Mouse (Mus musculus) kidney, embryonic 16.5 days (tissue): ENCODE results near the gene Nfil3. TPM values are rescaled to one million over a fixed set of nuclear protein-coding genes. Genes with fewer than 3 reads are reported as not detected.
A peak's percentile ranks its signal among the peaks of the same experiment; 100 is the strongest.

Source experiments
- ATAC-seq: fragments of 200-750 bp; cut with Nextera tagmentation; 2 replicates; pipeline ENCODE4 v1.8.0; 2017; ENCODE audit warnings: moderate TSS enrichment; ENCODE audit not compliant: low FRiP score, low TSS enrichment
- H3K27ac ChIP-seq: fragments of 300-500 bp; sonication (generic); 2 replicates; pipeline ENCODE4 v1.5.1; 2014; ENCODE audit warnings: low read length
- H3K27me3 ChIP-seq: fragments of 300-500 bp; sonication (generic); 2 replicates; pipeline ENCODE4 v1.6.1; 2014; ENCODE audit warnings: low read length, control low read depth, mixed read lengths; ENCODE audit not compliant: insufficient read depth
- H3K36me3 ChIP-seq: fragments of 300-500 bp; sonication (generic); 2 replicates; pipeline ENCODE4 v1.6.1; 2014; ENCODE audit warnings: low read length, control low read depth, mixed read lengths; ENCODE audit not compliant: insufficient read depth
- H3K4me1 ChIP-seq: fragments of 300-500 bp; sonication (generic); 2 replicates; pipeline ENCODE4 v1.6.1; 2014; ENCODE audit warnings: low read length, control low read depth, mixed read lengths; ENCODE audit not compliant: insufficient read depth
- H3K4me2 ChIP-seq: fragments of 300-500 bp; sonication (generic); replicated peaks from 2 replicates; pipeline ENCODE4 v1.6.1; 2014; ENCODE audit warnings: low read depth, low read length
- H3K4me3 ChIP-seq: fragments of 300-500 bp; sonication (generic); 2 replicates; pipeline ENCODE4 v1.5.1; 2014; ENCODE audit warnings: mild to moderate bottlenecking, low read length
- H3K9ac ChIP-seq: fragments of 300-500 bp; sonication (generic); replicated peaks from 2 replicates; pipeline ENCODE4 v1.6.1; 2014; ENCODE audit warnings: low read length
- H3K9me3 ChIP-seq: fragments of 300-500 bp; sonication (generic); 2 replicates; pipeline ENCODE4 v1.6.1; 2016; ENCODE audit warnings: low read length, control low read depth
- WGBS: fragments of 180-500 bp; shearing (Covaris S2); extraction: QIAGEN DNeasy Blood & Tissue Kit; methylation state at CpG from one replicate; pipeline ENCODE4 v1.1.7; 2014; 5-methylcytosine and 5-hydroxymethylcytosine counted together
- polyA plus RNA-seq: library from polyadenylated mRNA; unstranded; fragments of >200 nt; fragmentation: Nextera tagmentation; extraction: Ambion mirVana; gene quantifications from 2 replicates; pipeline ENCODE4 v1.2.1, GENCODE M21; 2015

Nfil3 gene
- 21.4 and 22.9 TPM in 2 replicates for polyA plus RNA-seq

DNA sequence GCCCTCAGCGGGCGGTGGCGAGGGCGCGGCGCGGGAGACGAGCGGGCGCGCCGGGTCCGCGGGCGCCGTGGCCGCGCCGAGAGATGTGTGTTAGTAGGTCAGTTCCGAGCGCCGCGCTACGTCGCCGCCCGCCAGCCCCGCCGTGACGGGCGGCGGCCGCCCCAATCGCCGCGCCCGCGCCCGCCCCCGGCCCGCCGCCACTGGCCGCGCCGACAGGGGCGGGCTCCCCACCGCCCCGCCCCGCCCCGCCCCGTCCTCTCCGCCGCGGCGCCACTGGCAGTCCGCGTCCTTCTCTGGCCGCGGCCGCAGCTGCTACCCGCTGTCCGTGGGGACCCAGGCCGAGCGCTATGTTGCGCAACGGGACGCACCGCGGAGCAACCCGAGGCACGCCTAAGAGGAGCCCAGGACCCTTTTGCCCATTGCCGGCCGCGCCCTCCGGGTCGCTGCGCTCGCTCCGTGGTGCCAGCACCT lies at the start of gene Nfil3:
Nfil3 (minus strand) TSS at position 123 of the 471 bp plus-strand sequence.
- no peaks in the 10 kb centered on the region for H3K36me3 ChIP-seq
- no peaks in the 10 kb centered on the region for H3K9me3 ChIP-seq
- peak; percentile 88 for ATAC-seq
- H3K4me2 ChIP-seq = peak within 1 kb of the TSS; percentile 100
- WGBS = under 1% methylated on average over 44 of the region's 79 CpGs
- H3K4me3 ChIP-seq = peak within 1 kb of the TSS; percentile 96
- peak within 1 kb of the TSS; percentile 92 for H3K27ac ChIP-seq
- peaks cover 2% of the 10 kb centered on the region; the same call in 1 of the 2 replicates for H3K27me3 ChIP-seq
- H3K4me1 ChIP-seq = peaks cover 34% of the 10 kb centered on the region
- peak within 1 kb of the TSS; percentile 92 for H3K9ac ChIP-seq

GRCm38 (mm10) chr13:53024285-53024684 lies 43.4 kb upstream of the Nfil3 start:
- Histone ChIP-seq H3K4me3 (no peak overlapping the region), H3K36me3 (no peaks in the 10 kb centered on the region), H3K4me1 (no peaks in the 10 kb centered on the region), H3K9ac (no peak overlapping the region), H3K27me3 (no peaks in the 10 kb centered on the region), H3K4me2 (no peak overlapping the region), H3K27ac (no peak overlapping the region), H3K9me3 (peaks cover 4% of the 10 kb centered on the region; the same call in 1 of the 2 replicates)
- ATAC-seq = no peak
- 60% methylated on average over 6 of the region's 6 CpGs for WGBS

DNA sequence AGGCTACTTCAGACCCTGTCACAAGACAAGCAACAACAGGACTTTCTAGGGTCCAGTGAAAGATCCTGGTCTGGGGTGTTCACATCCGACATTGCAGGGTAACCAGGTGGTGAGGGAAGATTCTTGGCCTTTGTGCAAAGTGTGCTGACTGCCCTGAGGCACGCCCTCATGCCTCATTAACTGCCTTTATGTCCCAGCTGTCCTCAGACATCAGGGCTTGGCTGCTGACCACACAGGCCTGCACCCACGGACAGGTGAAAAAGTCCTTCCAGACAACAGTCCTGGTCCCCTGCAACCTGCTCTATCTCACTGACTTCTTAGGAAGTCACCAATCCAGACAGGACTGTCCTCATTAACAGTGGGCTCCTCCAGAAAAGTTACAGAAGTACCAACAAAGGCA lies 39.4 kb upstream of the Nfil3 start:
- Histone ChIP-seq H3K27me3 (no peaks in the 10 kb centered on the region), H3K9ac (no peak overlapping the region), H3K4me2 (no peak overlapping the region), H3K27ac (no peak overlapping the region), H3K36me3 (no peaks in the 10 kb centered on the region), H3K4me3 (no peak overlapping the region), H3K9me3 (no peaks in the 10 kb centered on the region), H3K4me1 (no peaks in the 10 kb centered on the region)
- 43% methylated on average over 3 of the region's 3 CpGs for WGBS
- no peak for ATAC-seq

DNA sequence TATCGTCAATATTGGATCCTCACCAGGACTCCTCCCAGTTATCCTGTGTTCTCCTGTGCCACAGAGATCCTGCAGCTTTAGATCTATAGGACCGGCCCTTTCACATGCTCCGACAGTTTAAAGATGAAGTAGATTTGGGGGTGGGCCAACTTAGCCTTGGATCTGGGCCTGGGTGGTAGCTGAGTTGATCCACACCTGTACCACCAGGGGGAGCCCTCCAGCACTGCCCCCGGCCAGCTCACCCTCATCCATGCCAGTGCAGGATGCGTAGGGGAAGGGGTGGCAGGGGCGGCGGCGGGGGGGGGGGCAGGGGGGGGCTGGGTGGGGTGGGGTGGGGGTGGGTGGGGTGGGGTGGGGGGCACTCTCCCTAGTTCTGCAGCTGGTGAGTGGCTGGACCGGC lies 38.7 kb upstream of the Nfil3 start:
- Histone ChIP-seq H3K4me2 (no peak overlapping the region), H3K9me3 (no peaks in the 10 kb centered on the region), H3K9ac (no peak overlapping the region), H3K27me3 (no peaks in the 10 kb centered on the region), H3K4me3 (no peak overlapping the region), H3K36me3 (no peaks in the 10 kb centered on the region), H3K4me1 (no peaks in the 10 kb centered on the region), H3K27ac (no peak overlapping the region)
- no peak for ATAC-seq
- 85% methylated on average over 5 of the region's 9 CpGs for WGBS

- Histone ChIP-seq H3K36me3 (no peaks in the 10 kb centered on the region), H3K9me3 (no peaks in the 10 kb centered on the region), H3K9ac (no peak overlapping the region), H3K27ac (no peak overlapping the region), H3K27me3 (no peaks in the 10 kb centered on the region), H3K4me2 (no peak overlapping the region), H3K4me3 (no peak overlapping the region), H3K4me1 (no peaks in the 10 kb centered on the region)
- WGBS = 88% methylated on average over 6 of the region's 6 CpGs
- ATAC-seq = no peak
These were observed 38.1 kb upstream of the Nfil3 start for GRCm38 (mm10) chr13:53018976-53019375.

GRCm38 (mm10) chr13:53017983-53018382 lies 37.1 kb upstream of the Nfil3 start:
- no peaks in the 10 kb centered on the region for H3K4me1 ChIP-seq
- whole genome bisulfite sequencing = 56% methylated on average over 6 of the region's 6 CpGs
- H3K27ac ChIP-seq = no peak overlapping the region
- no peaks in the 10 kb centered on the region for H3K27me3 ChIP-seq
- H3K36me3 ChIP-seq = no peaks in the 10 kb centered on the region
- H3K4me2 ChIP-seq = no peak overlapping the region
- no peak overlapping the region for H3K9ac ChIP-seq
- ATAC-seq = no peak
- no peaks in the 10 kb centered on the region for H3K9me3 ChIP-seq
- no peak overlapping the region for H3K4me3 ChIP-seq

DNA sequence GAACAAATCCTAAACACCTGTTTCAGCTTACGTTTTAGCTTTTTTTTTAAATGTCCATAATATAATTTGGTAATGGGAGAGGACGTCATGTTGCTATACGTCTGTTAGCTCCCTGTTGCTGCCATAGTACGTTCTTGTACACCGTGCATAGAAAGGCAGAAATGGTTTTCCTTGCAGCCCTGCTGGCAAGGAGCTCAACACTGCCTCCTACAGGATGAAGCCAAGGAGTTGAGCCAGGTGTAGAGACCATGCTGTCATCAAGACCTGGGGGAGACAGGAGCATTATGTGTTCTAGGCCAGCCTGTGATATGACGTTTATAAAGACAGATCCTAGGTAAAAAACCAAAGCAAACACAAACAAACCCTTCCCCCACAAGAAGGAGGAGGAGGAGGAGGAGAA lies 36.2 kb upstream of the Nfil3 start:
- Histone ChIP-seq H3K4me1 (no peaks in the 10 kb centered on the region), H3K27me3 (no peaks in the 10 kb centered on the region), H3K9me3 (no peaks in the 10 kb centered on the region), H3K27ac (no peak overlapping the region), H3K9ac (no peak overlapping the region), H3K4me2 (no peak overlapping the region), H3K36me3 (no peaks in the 10 kb centered on the region), H3K4me3 (no peak overlapping the region)
- 77% methylated on average over 6 of the region's 6 CpGs for whole genome bisulfite sequencing
- no peak for ATAC-seq

GRCm38 (mm10) chr13:53011426-53011825 lies 30.6 kb upstream of the Nfil3 start:
- WGBS = 19% methylated on average over 12 of the region's 12 CpGs
- H3K27me3 ChIP-seq = no peaks in the 10 kb centered on the region
- H3K4me2 ChIP-seq = no peak overlapping the region
- no peak for ATAC-seq
- H3K4me3 ChIP-seq = no peak overlapping the region
- H3K9me3 ChIP-seq = no peaks in the 10 kb centered on the region
- no peak overlapping the region for H3K27ac ChIP-seq
- H3K9ac ChIP-seq = no peak overlapping the region
- H3K4me1 ChIP-seq = 0 out of 2 replicates have a peak, but pooled peaks cover 4% of the 10 kb centered on the region
- H3K36me3 ChIP-seq = no peaks in the 10 kb centered on the region

DNA sequence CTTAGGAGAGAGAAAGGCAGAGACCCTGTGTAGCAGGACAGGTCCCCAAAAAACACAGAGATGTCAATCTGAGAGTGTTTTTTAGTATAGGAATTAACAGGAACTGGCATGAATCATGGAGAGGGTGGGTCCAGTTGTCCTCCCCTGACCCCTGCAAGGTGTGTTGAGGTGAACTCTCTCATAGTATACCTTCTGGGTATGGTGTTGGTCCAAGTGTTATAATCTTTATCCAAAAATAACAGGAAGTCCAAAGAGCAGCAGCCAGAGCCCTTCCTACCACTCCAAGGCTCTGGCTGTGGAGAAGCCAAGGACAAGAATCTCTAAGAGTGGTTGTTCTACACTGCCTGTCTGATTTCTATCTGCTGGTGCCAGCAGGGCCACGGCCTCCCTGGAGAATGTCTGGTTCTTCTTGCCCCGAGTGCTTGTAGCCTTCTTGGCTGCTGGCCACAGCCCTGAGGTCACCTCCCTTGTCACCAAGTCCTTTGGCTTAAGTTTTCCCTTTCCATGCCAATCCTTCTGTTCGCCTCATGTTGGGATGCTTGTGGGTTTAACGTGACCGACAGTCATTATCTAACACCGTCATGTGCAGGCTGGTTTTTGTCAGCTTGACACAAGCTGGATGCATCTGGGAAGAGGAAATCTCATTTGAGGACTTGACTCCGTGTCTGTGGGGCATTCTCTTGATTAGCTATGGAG lies 27.8 kb upstream of the Nfil3 start:
- Histone ChIP-seq H3K9me3 (no peaks in the 10 kb centered on the region), H3K4me2 (no peak overlapping the region), H3K4me1 (0 out of 2 replicates have a peak, but pooled peaks cover 4% of the 10 kb centered on the region), H3K9ac (no peak overlapping the region), H3K4me3 (no peak overlapping the region), H3K36me3 (no peaks in the 10 kb centered on the region), H3K27me3 (no peaks in the 10 kb centered on the region), H3K27ac (no peak overlapping the region)
- 66% methylated on average over 7 of the region's 7 CpGs for WGBS
- no peak for ATAC-seq

GRCm38 (mm10) chr13:53007781-53008180 lies 26.9 kb upstream of the Nfil3 start:
- no peaks in the 10 kb centered on the region for H3K36me3 ChIP-seq
- H3K4me3 ChIP-seq = no peak overlapping the region
- H3K9ac ChIP-seq = no peak overlapping the region
- 0 out of 2 replicates have a peak, but pooled peaks cover 4% of the 10 kb centered on the region for H3K4me1 ChIP-seq
- no peaks in the 10 kb centered on the region for H3K9me3 ChIP-seq
- H3K27ac ChIP-seq = no peak overlapping the region
- H3K27me3 ChIP-seq = no peaks in the 10 kb centered on the region
- no peak for ATAC-seq
- no peak overlapping the region for H3K4me2 ChIP-seq
- WGBS = 71% methylated on average over 3 of the region's 3 CpGs
